Mouse (Mus musculus): ENCODE measurements around the gene Mptx2.

- TF ChIP-seq CTCF (conservative IDR thresholded peaks at IDR 0.05; ENCODE audit: insufficient read depth, insufficient read length, low read depth, low read length) (no peak), POLR2A (IDR thresholded peaks at IDR 0.05; ENCODE audit: low read depth, low read length) (no peak)
Measured at GRCm38 (mm10) chr1:173325395-173325794, 47.8 kb upstream of the Mptx2 start.

All from kidney, adult 2 months (tissue).